Comparison of ENCODE assay signal across 27 mouse cellular contexts in genomic region chr2:64181336-64181735, GRCm38 (mm10).
"Had no signal": no experiment of that assay in that cellular context is flagged by ENCODE, and none has a peak within 500 bp of the region (broad histone marks: within the 10 kb centered on the region; RNA-seq: fewer than 3 reads in every experiment).

No protein-coding gene starts in this region.

- DNase-seq: gastrocnemius, adult 2 months; gastrocnemius, postnatal 10 days; gastrocnemius, postnatal 25 days; heart, adult 18-20 months; heart, postnatal 10 days; heart, postnatal 4 days; kidney, adult 18-20 months; kidney, adult 8-10 months; kidney, postnatal 10 days; kidney, postnatal 25 days; kidney, postnatal 4 days; liver; liver, embryonic 13.5 days had no signal

- H3K9me3 ChIP-seq: heart, embryonic 10.5 days; heart, embryonic 12.5 days; hindbrain, embryonic 10.5 days; hindbrain, embryonic 12.5 days; intestine, embryonic 15.5 days; limb, embryonic 10.5 days; limb, embryonic 12.5 days; liver, embryonic 13.5 days; liver, embryonic 15.5 days had no signal

- H3K4me1 ChIP-seq: heart, embryonic 10.5 days; heart, embryonic 12.5 days; hindbrain, embryonic 10.5 days; hindbrain, embryonic 12.5 days; intestine, embryonic 15.5 days; limb, embryonic 10.5 days; limb, embryonic 12.5 days; liver, embryonic 13.5 days; liver, embryonic 15.5 days had no signal

- H3K36me3 ChIP-seq: heart, embryonic 10.5 days; heart, embryonic 12.5 days; hindbrain, embryonic 10.5 days; hindbrain, embryonic 12.5 days; intestine, embryonic 15.5 days; limb, embryonic 10.5 days; limb, embryonic 12.5 days; liver, embryonic 13.5 days; liver, embryonic 15.5 days had no signal

- ATAC-seq: hindbrain, embryonic 16.5 days; inflammation-experienced regulatory T-cells, adult 6 months; intestine, embryonic 15.5 days; intestine, postnatal 0 days had no signal

- H3K27ac ChIP-seq: gastrocnemius, adult 2 months; heart, embryonic 10.5 days; hindbrain, embryonic 10.5 days; hindbrain, embryonic 12.5 days; hindbrain, embryonic 14.5 days; intestine, embryonic 15.5 days; layer of hippocampus, adult 2 months; left cerebral cortex, adult 2 months; limb, embryonic 10.5 days; limb, embryonic 12.5 days; liver, embryonic 13.5 days; liver, embryonic 15.5 days had no signal

- H3K4me2 ChIP-seq: heart, embryonic 12.5 days; hindbrain, embryonic 12.5 days; hindbrain, embryonic 14.5 days; intestine, embryonic 15.5 days; limb, embryonic 12.5 days; liver, embryonic 13.5 days; liver, embryonic 15.5 days had no signal

- H3K9ac ChIP-seq: heart, embryonic 12.5 days; hindbrain, embryonic 12.5 days; hindbrain, embryonic 14.5 days; intestine, embryonic 15.5 days; limb, embryonic 12.5 days; liver, embryonic 13.5 days; liver, embryonic 15.5 days had no signal

- H3K27me3 ChIP-seq: heart, embryonic 12.5 days; hindbrain, embryonic 12.5 days; intestine, embryonic 15.5 days; liver, embryonic 13.5 days; liver, embryonic 15.5 days had no signal

- H3K4me3 ChIP-seq: gastrocnemius, adult 2 months; heart, embryonic 10.5 days; heart, embryonic 12.5 days; hindbrain, embryonic 10.5 days; hindbrain, embryonic 12.5 days; intestine, embryonic 15.5 days; layer of hippocampus, adult 2 months; left cerebral cortex, adult 2 months; limb, embryonic 10.5 days; limb, embryonic 12.5 days; liver, embryonic 13.5 days; liver, embryonic 15.5 days had no signal
